Mouse (Mus musculus): ENCODE measurements at regions not wholly inside any gene's neighbourhood (a gene's known extent, or its start where the extent isn't known, plus 50 kb on each side); places are given as distances from the start of the nearest gene placed in this dataset.

GRCm38 (mm10) chr2:139147004-139147403 lies 346.7 kb upstream of the Sptlc3 start:
- DNase-seq = no peak

DNA sequence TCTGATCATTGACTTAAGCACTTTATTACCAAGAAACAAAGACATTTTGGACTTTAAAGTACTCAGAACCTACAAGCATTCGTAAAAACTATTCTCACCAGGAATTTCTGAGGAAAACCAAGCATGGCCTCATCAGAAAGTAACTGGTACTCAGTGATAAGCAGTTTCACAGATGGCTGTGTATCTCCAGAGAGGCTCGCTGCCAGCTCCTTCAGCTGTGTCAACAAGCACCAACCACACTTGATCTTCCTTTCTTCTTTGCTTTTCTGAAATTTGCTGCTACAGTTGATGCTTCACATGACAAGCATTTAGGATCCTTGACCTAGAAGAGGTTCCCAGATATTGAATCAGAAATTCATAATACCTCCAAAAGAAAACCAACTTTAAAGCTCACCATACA lies 314.1 kb upstream of the Sptlc3 start:
- DNase-seq = no peak

DNA sequence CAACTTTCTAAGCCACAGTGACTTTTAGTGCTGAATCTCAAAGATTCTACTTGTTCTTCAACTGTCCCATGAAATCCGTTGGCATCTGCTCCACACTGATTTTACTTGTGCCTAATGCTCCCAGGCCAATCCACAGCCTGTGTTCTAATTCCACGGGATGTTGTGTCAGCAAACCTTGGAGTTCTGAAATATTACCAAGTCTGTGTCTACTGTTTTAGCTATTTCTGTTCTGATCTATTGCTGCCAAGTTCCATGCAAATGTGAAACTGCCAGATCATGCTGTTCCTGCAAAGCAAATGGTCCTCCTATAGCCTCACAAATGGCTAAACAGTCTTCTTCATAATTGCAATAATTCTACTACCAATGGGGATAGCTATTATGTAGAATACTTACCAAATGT lies 295.4 kb upstream of the Sptlc3 start:
- DNase-seq = peak; percentile 49

DNA sequence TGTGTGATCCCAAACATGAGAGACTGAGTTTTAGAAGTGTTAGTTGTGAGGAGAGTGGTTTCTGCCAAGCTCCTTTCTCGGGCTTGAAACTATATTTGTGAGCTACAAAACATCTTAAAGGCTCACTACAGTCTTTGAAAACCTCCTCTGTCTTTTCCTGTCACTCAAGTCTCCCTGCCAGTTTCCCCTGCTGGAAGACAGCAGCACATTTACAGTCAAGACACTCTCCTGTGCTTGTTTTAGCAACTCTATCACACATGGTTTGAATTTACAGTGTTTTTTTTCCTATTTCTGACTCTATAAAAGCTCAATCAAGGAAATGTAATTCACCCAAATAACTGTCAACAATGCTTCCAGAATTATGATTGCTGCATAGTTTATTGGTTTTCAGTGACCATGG lies 286.1 kb upstream of the Sptlc3 start:
- DNase-seq = no peak

GRCm38 (mm10) chr2:139220757-139221400 lies 272.8 kb upstream of the Sptlc3 start:
- no peak for DNase-seq

GRCm38 (mm10) chr2:139230453-139230852 lies 263.3 kb upstream of the Sptlc3 start:
- no peak for DNase-seq

DNA sequence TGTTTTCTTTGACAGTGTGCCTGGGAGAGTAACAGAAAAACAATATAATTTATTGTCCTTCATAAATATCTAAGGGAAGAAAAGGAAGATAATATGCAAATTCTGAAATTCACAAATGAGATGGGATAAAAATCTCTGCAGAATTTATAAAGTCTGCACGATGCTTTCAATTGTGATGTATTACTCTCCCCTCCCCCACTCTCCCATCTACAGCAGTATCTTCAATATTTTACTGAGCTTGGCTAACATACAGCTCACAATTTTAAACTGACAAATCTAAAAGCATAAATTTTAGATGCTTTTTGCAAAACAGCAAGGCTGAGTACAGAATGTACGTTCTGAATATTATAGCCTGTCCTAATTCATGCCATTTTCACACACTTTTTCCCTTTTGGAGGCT lies 243.6 kb upstream of the Sptlc3 start:
- no peak for DNase-seq

DNA sequence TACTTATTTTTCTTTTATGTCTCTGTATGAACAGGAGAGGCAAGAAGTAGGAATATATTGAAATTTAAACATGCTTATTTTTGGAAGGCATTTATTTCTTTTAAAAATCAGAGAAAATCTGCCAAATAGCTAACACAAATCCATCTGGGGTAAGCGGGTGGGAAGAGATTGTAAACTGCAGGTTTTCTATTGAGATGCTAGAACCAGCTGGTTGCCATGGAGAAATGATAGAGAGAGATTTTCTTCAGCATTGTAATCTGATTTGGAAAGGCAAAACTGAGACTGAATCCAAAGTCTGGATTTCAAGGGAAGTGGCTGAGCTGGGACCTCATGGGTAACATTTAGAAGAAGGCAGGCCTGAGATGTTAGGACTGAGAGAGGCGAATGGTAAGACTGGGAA lies 226.6 kb upstream of the Sptlc3 start:
- no peak for DNase-seq

DNA sequence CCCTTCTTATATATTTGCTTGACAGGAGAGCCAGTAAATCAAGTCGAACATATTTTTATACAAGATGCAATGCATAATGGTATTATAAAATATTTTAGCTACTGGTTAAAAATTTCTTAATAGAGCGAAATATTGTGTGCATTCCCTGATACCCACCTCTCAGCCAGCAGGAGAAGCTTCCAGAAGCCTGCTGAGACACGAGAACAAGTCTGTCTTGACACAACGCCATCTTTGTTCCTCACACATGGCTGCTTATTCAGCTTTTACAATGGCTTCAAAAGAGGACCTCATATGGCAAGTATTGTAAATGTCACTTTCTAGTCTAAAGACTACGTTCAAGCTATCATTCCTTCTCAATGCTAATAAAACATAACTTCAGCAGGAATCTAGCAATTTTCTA lies 217.1 kb upstream of the Sptlc3 start:
- DNase-seq = peak; percentile 75

DNA sequence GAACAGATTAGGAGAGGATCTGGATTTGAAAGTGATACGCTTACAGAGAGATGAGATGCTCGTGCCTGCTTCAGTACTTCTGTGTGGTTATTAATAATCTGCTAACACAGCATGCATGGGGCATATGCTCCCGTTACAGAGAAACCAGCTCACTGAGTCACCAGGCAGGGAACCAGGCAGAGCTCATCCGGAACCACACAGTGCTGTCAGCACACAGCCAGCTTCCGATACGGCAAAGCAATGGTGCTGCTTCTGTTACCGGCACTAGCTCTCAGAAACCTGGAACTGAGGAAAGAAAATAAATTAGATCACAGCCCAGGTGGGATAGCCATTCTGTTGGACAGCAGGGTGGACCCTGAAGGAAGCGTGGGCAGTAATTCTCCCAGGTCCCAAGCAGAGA lies 216.1 kb upstream of the Sptlc3 start:
- peak; percentile 91 for DNase-seq

DNA sequence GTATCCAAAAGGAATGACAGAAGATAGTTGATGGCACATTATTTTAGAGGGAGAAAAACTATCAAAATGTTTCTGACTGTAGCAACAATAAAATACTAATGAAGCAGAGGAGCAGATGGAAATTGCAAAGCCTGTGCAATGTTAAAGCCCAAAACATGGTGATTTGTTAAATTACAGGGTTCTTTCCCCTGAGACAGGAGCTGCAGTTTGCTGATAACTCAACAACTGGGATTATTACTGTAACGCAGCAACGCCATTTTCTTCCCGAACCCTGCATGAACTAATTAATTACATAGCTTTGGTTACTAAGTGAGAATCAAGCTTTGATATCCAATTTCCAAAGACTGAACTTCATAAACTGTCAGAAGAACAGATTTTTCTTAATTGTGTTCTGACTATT lies 212.7 kb upstream of the Sptlc3 start:
- no peak for DNase-seq

DNA sequence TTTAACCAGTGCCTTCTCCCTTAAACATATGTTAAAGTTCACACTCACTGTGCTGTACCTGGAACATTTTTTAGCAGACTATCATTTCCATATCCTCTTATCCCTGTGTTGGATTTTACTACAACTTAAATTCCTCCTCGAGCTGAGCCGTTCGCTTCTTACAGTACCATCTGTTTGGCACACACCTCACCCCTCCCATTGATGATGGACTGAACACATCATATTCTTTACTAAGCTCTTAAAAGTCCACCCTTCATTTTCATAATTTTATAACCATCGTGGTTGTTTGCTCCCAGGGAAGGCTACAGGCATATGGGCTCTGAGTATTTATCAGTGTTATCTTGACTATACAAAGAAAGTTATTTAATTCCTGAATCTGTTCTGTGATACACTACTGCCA lies 209.4 kb upstream of the Sptlc3 start:
- peak; percentile 43 for DNase-seq

- no peak for DNase-seq
Observed at GRCm38 (mm10) chr2:139286446-139286845, 207.3 kb upstream of the Sptlc3 start.

GRCm38 (mm10) chr2:139298541-139299152 lies 195.1 kb upstream of the Sptlc3 start:
- DNase-seq = no peak

DNA sequence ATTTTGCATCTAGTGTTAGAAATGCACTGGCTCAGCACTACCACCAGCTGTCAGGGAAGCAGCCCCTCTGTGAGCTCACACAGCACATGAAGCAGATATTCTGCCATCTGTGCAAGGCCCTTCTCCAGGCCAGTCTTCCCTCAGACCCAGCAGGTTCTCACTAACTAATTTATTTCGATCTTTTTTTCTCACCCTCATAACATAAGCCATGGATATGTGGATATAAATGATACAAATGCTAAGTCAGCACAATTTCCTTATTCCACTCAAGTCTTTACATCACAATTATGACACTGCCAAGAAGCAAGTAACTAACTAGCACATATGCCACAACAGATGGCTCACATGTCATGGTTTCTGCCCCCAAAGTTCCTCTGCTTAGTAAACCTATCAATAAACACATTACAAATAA lies 182.3 kb upstream of the Sptlc3 start:
- DNase-seq = peak; percentile 82

DNA sequence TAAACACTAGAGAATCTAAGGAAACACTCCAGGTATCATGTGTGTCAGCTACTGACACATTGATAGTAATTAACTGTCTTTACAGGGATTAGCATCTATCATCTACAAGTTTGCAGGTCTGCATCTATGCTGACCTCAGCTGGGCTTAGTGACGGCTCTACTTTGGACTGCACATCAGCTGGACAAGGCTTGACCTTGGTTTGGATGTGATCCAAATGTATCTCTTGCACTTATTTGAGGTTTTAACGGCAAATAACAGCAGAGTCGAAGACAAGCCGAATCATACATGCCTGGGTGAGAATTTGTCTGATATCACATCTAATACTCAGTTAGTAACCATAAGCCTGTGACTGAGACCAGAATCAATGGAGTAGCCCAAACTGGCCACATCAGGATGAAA lies 181.7 kb upstream of the Sptlc3 start:
- no peak for DNase-seq

DNA sequence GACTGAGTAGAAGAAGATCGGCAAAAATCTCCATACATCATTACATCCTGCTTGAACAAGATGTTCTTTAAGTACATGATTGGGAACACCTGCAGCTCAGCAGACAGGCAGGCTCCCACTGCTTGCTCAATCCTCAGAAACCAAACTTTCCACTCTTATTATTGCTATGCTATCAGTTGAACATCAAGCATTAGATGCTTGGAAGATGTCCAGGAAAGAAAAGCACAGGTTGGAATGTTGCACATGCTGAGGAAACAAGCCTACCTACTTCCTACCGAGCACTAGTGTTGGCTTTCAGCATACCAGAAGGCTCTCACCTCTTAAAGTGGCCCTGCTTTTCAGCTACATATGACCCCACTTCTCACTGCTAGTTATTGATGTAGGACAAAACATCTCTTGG lies 171.2 kb upstream of the Sptlc3 start:
- DNase-seq = no peak

GRCm38 (mm10) chr2:139325501-139325900 lies 168.2 kb upstream of the Sptlc3 start:
- DNase-seq = no peak

DNA sequence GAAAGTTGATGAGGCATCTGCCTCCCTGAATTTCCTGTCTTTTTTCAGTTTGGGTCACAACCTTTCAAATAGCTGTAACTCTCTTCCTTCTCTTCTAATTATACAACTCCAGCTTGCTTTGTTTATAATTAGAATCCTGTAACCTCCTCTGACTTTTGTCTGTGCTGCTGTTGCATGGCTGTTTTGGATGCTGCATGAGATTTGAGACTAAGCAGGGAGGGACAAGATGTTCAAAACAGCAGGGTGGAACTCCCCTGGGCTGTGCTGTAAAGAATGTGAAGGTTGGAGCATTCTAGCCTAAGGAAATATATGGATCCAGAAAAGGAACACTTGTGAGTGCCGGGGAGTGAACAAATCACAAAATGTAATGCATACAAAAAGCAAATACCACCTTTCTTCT lies 159.0 kb upstream of the Sptlc3 start:
- DNase-seq = no peak

- no peak for DNase-seq
Observed at GRCm38 (mm10) chr2:139338240-139338639, 155.5 kb upstream of the Sptlc3 start.

- DNase-seq = peak; percentile 76
Observed at GRCm38 (mm10) chr2:139356280-139357010, 137.3 kb upstream of the Sptlc3 start.

GRCm38 (mm10) chr2:139362245-139362847 lies 131.4 kb upstream of the Sptlc3 start:
- peak; percentile 55 for DNase-seq

- no peak for DNase-seq
Observed at GRCm38 (mm10) chr2:139370070-139370469, 123.6 kb upstream of the Sptlc3 start.

- no peak for DNase-seq
Observed at GRCm38 (mm10) chr2:139380285-139380684, 113.4 kb upstream of the Sptlc3 start.
